Mouse (Mus musculus) forebrain, embryonic 14.5 days (tissue): Measurements from ENCODE around the gene Nfam1. TPM values are rescaled to one million over a fixed set of nuclear protein-coding genes. Genes with fewer than 3 reads are reported as not detected.
A peak's percentile ranks its signal among the peaks of the same experiment; 100 is the strongest.
"Not testable (repeated sequence)": the region's sequence is repeated elsewhere in the genome, so short reads cannot be mapped to it uniquely, and the experiment has no call there.

Source experiments
- ATAC-seq: fragments of 200-750 bp; cut with Nextera tagmentation; 2 replicates; pipeline ENCODE4 v1.8.0; 2017; ENCODE audit warnings: mild to moderate bottlenecking, moderate library complexity
- DNase-seq: peaks from one replicate; pipeline ENCODE4 v3.0.0-alpha.2; 2015; ENCODE audit warnings: low spot score
- H3K27ac ChIP-seq: fragments of 300-500 bp; sonication (generic); 2 replicates; pipeline ENCODE4 v1.5.1; 2014; ENCODE audit warnings: low read depth, mild to moderate bottlenecking, control low read depth, low read length, moderate library complexity
- H3K27me3 ChIP-seq: fragments of 300-500 bp; sonication (generic); replicated peaks from 2 replicates; pipeline ENCODE4 v1.6.1; 2014; ENCODE audit warnings: low read length, control low read depth, mixed read lengths; ENCODE audit not compliant: control insufficient read depth, insufficient read depth
- H3K36me3 ChIP-seq: fragments of 300-500 bp; sonication (generic); 2 replicates; pipeline ENCODE4 v1.6.1; 2014; ENCODE audit warnings: low read length, control low read depth; ENCODE audit not compliant: control insufficient read depth, insufficient read depth
- H3K4me1 ChIP-seq: fragments of 300-500 bp; sonication (generic); 2 replicates; pipeline ENCODE4 v1.6.1; 2014; ENCODE audit warnings: antibody characterized with exemption, low read length, control low read depth; ENCODE audit not compliant: control insufficient read depth, insufficient read depth
- H3K4me2 ChIP-seq: fragments of 300-500 bp; sonication (generic); 2 replicates; pipeline ENCODE4 v1.6.1; 2014; ENCODE audit warnings: mild to moderate bottlenecking, control low read depth, low read length
- H3K4me3 ChIP-seq: fragments of 300-500 bp; sonication (generic); 2 replicates; pipeline ENCODE4 v1.5.1; 2014; ENCODE audit warnings: low read depth, low read length, control low read depth
- H3K9ac ChIP-seq: fragments of 300-500 bp; sonication (generic); 2 replicates; pipeline ENCODE4 v1.6.1; 2014; ENCODE audit warnings: mild to moderate bottlenecking, low read length, control low read depth, moderate library complexity
- H3K9me3 ChIP-seq: fragments of 300-500 bp; sonication (generic); replicated peaks from 2 replicates; pipeline ENCODE4 v1.6.1; 2016; ENCODE audit warnings: low read length, control low read depth, mixed read lengths; ENCODE audit not compliant: control insufficient read depth
- WGBS: fragments of 180-500 bp; shearing (Covaris S2); extraction: QIAGEN DNeasy Blood & Tissue Kit; methylation state at CpG from one replicate; pipeline ENCODE4 v1.1.7; 2014; 5-methylcytosine and 5-hydroxymethylcytosine counted together
- polyA plus RNA-seq: library from polyadenylated mRNA; unstranded; fragments of >200 nt; fragmentation: Nextera tagmentation; extraction: Ambion mirVana; gene quantifications from 2 replicates; pipeline ENCODE4 v1.2.1, GENCODE M21; 2014

Nfam1 gene
- 1.2 and 2.0 TPM in 2 replicates for polyA plus RNA-seq

- peak within 1 kb of the TSS; percentile 60; the same call in 1 of the 2 replicates for H3K27ac ChIP-seq
- H3K4me3 ChIP-seq: no peak within 1 kb of the TSS
- ATAC-seq (no peak), DNase-seq (peak; percentile 60)
- H3K4me1 ChIP-seq: peaks cover 54% of the 10 kb centered on the region
- no peaks in the 10 kb centered on the region for H3K27me3 ChIP-seq
- peak within 1 kb of the TSS; percentile 35 for H3K9ac ChIP-seq
- H3K4me2 ChIP-seq: peak within 1 kb of the TSS; percentile 47
- 21% methylated on average over 17 of the region's 17 CpGs for WGBS
- no peaks in the 10 kb centered on the region for H3K9me3 ChIP-seq
- no peaks in the 10 kb centered on the region for H3K36me3 ChIP-seq
These were observed at the start of gene Nfam1 for GRCm38 (mm10) chr15:83032981-83033541. TSS of gene Nfam1 (minus strand) at chr15:83033306.

- no peaks in the 10 kb centered on the region for H3K9me3 ChIP-seq
- 70% methylated on average over 27 of the region's 27 CpGs for WGBS
- H3K4me1 ChIP-seq: no peaks in the 10 kb centered on the region
- no peaks in the 10 kb centered on the region for H3K36me3 ChIP-seq
- DNase-seq: no peak
- no peak overlapping the region for H3K9ac ChIP-seq
- no peak overlapping the region for H3K4me3 ChIP-seq
- no peak overlapping the region for H3K27ac ChIP-seq
- ATAC-seq: no peak
- no peaks in the 10 kb centered on the region for H3K27me3 ChIP-seq
- no peak overlapping the region for H3K4me2 ChIP-seq
These were observed 42.8 kb upstream of the Nfam1 start for GRCm38 (mm10) chr15:83075607-83076525.

GRCm38 (mm10) chr15:83074179-83074578 lies 41.1 kb upstream of the Nfam1 start:
- H3K36me3 ChIP-seq: no peaks in the 10 kb centered on the region
- no peaks in the 10 kb centered on the region for H3K9me3 ChIP-seq
- no peaks in the 10 kb centered on the region for H3K27me3 ChIP-seq
- ATAC-seq (no peak), DNase-seq (no peak)
- H3K4me1 ChIP-seq: no peaks in the 10 kb centered on the region
- WGBS: 83% methylated on average over 4 of the region's 4 CpGs
- no peak overlapping the region for H3K4me2 ChIP-seq
- no peak overlapping the region for H3K4me3 ChIP-seq
- no peak overlapping the region for H3K27ac ChIP-seq
- H3K9ac ChIP-seq: no peak overlapping the region

GRCm38 (mm10) chr15:83071752-83072151 lies 38.6 kb upstream of the Nfam1 start:
- H3K27ac ChIP-seq: no peak overlapping the region
- no peaks in the 10 kb centered on the region for H3K27me3 ChIP-seq
- no peak for DNase-seq
- WGBS: 85% methylated on average over 5 of the region's 5 CpGs
- H3K36me3 ChIP-seq: no peaks in the 10 kb centered on the region
- no peak for ATAC-seq
- H3K9ac ChIP-seq: no peak overlapping the region
- H3K9me3 ChIP-seq: no peaks in the 10 kb centered on the region
- H3K4me2 ChIP-seq: no peak overlapping the region
- H3K4me3 ChIP-seq: no peak overlapping the region
- H3K4me1 ChIP-seq: no peaks in the 10 kb centered on the region

- no peak for ATAC-seq
- H3K36me3 ChIP-seq: no peaks in the 10 kb centered on the region
- H3K4me3 ChIP-seq: no peak overlapping the region
- H3K9me3 ChIP-seq: no peaks in the 10 kb centered on the region
- H3K9ac ChIP-seq: no peak overlapping the region
- H3K27me3 ChIP-seq: no peaks in the 10 kb centered on the region
- H3K4me1 ChIP-seq: no peaks in the 10 kb centered on the region
- peak; percentile 54 for DNase-seq
- no peak overlapping the region for H3K27ac ChIP-seq
- whole genome bisulfite sequencing: 50% methylated on average over 3 of the region's 3 CpGs
- H3K4me2 ChIP-seq: no peak overlapping the region
These were observed 37.8 kb upstream of the Nfam1 start for GRCm38 (mm10) chr15:83070942-83071341.

- H3K36me3 ChIP-seq: no peaks in the 10 kb centered on the region
- no peaks in the 10 kb centered on the region for H3K4me1 ChIP-seq
- H3K27ac ChIP-seq: no peak overlapping the region
- no peak overlapping the region for H3K4me2 ChIP-seq
- ATAC-seq: no peak
- no peak overlapping the region for H3K9ac ChIP-seq
- DNase-seq: no peak
- H3K4me3 ChIP-seq: no peak overlapping the region
- no peaks in the 10 kb centered on the region for H3K27me3 ChIP-seq
- H3K9me3 ChIP-seq: no peaks in the 10 kb centered on the region
- 92% methylated on average over 5 of the region's 5 CpGs for whole genome bisulfite sequencing
These were observed 35.2 kb upstream of the Nfam1 start for GRCm38 (mm10) chr15:83068270-83068669.

- no peaks in the 10 kb centered on the region for H3K9me3 ChIP-seq
- H3K4me3 ChIP-seq: no peak overlapping the region
- DNase-seq: peak; percentile 78
- no peak; the same call in 1 of the 2 replicates for ATAC-seq
- no peak overlapping the region for H3K27ac ChIP-seq
- WGBS: 47% methylated on average over 4 of the region's 4 CpGs
- no peaks in the 10 kb centered on the region for H3K36me3 ChIP-seq
- H3K27me3 ChIP-seq: no peaks in the 10 kb centered on the region
- no peak overlapping the region for H3K9ac ChIP-seq
- H3K4me1 ChIP-seq: no peaks in the 10 kb centered on the region
- no peak overlapping the region for H3K4me2 ChIP-seq
These were observed 32.4 kb upstream of the Nfam1 start for GRCm38 (mm10) chr15:83065543-83065942.

GRCm38 (mm10) chr15:83062582-83062981 lies 29.5 kb upstream of the Nfam1 start:
- not testable (repeated sequence) for ATAC-seq, H3K36me3 ChIP-seq, H3K9ac ChIP-seq, DNase-seq, H3K9me3 ChIP-seq, H3K4me2 ChIP-seq, H3K27ac ChIP-seq, H3K27me3 ChIP-seq, H3K4me3 ChIP-seq, H3K4me1 ChIP-seq
- WGBS: 95% methylated on average over 2 of the region's 2 CpGs

- H3K36me3 ChIP-seq: no peaks in the 10 kb centered on the region
- H3K27me3 ChIP-seq: no peaks in the 10 kb centered on the region
- H3K4me3 ChIP-seq: no peak overlapping the region
- WGBS: 16% methylated on average over 5 of the region's 5 CpGs
- no peak overlapping the region for H3K9ac ChIP-seq
- H3K4me2 ChIP-seq: no peak overlapping the region
- peaks cover 4% of the 10 kb centered on the region for H3K4me1 ChIP-seq
- ATAC-seq (no peak), DNase-seq (no peak)
- H3K27ac ChIP-seq: no peak overlapping the region
- no peaks in the 10 kb centered on the region for H3K9me3 ChIP-seq
These were observed 28.6 kb upstream of the Nfam1 start for GRCm38 (mm10) chr15:83061689-83062088.
